Mouse (Mus musculus) ES-Bruce4 (cell line): ENCODE results near the gene Tpi1.

Experiments
- CTCF ChIP-seq: IDR thresholded peaks from one replicate; pipeline ENCODE4 v1.8.1; 2011; ENCODE audit warnings: low read depth, low read length
- POLR2A ChIP-seq: IDR thresholded peaks from one replicate; pipeline ENCODE4 v1.8.1; 2011; ENCODE audit warnings: low read length; ENCODE audit not compliant: insufficient read depth

GRCm38 (mm10) chr6:124857840-124858530, 43.9 kb upstream of the Tpi1 start:
- no peak for TF ChIP-seq CTCF
- no peak for TF ChIP-seq POLR2A
